Mouse (Mus musculus): ENCODE results near the gene Ryr1. TPM values are rescaled to one million over a fixed set of nuclear protein-coding genes. Genes with fewer than 3 reads are reported as not detected.

The Ryr1 gene
- total RNA-seq, 2 experiments from 2014 or later, result 0.07 TPM; not detected in 1

DNA sequence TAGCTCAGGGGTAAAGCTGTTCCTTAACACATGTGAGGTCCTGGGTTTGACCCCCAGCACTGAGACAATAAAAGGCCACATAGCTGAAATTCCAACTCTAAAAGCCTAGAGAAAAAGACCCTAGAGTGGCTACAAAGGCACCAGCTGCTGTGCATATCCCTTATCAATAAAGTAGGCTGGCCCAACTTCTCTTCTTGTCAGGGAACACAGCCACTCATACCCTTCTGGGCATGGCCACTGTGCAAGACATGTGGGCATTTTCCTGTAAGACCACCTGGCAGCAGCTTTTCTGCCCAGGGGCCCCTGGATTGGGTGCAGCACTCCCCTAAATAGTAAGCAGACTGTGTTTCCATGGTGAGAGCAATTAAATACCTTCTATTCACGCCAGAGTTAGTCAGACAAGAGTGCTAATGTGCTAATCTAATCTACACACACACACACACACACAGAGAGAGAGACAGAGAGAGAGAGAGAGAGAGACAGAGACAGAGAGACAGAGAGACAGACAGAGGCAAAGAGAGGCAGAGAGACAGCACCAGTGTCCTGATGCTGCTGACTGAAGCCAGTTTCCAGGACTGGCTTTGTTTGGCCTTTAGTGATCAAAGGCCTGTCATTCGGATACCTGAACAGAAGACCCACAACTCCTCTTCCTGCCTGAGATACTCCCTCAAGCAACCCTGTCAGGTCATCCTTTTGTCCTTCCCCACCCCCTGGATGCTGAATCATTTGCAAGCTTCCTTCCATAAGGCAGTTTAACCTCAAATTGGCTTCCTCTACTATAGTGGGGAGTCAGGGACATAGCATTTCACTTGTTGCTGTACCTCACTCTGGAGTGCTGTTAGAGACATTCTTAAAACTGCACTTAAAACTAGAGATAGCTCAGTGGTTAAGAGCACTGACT is 171.3 kb downstream of the Ryr1 start:
- peak; percentile 91 for ATAC-seq (replicated peaks; ENCODE audit: low FRiP score, low TSS enrichment, poor library complexity, severe bottlenecking)

Other genes with a start within 250 kb of the Ryr1 start
- gene Capn12, start 243.8 kb downstream of the Ryr1 start, total RNA-seq (2014; fragmentation: Nextera tagmentation), result not detected in 2 replicates
- gene Capn12, start 243.8 kb downstream of the Ryr1 start, total RNA-seq (2017), result not detected in 2 replicates
- 93.1 and 106 TPM in 2 replicates for gene Actn4, start 162.8 kb downstream of the Ryr1 start, total RNA-seq (2014; fragmentation: Nextera tagmentation)
- 41.1 and 51.7 TPM in 2 replicates for gene Actn4, start 162.8 kb downstream of the Ryr1 start, total RNA-seq (2017)
- gene Eif3k, start 143.3 kb downstream of the Ryr1 start, total RNA-seq (2014; fragmentation: Nextera tagmentation), result 499 and 586 TPM in 2 replicates
- 360 and 454 TPM in 2 replicates for gene Eif3k, start 143.3 kb downstream of the Ryr1 start, total RNA-seq (2017)
- gene Map4k1, start 143.1 kb downstream of the Ryr1 start, total RNA-seq (2014; fragmentation: Nextera tagmentation), result 64.1 and 76.8 TPM in 2 replicates
- 42.6 and 47.9 TPM in 2 replicates for gene Map4k1, start 143.1 kb downstream of the Ryr1 start, total RNA-seq (2017)
- not detected in 2 replicates for gene Rasgrp4, start 9.7 kb upstream of the Ryr1 start, total RNA-seq (2014; fragmentation: Nextera tagmentation)
- gene Rasgrp4, start 9.7 kb upstream of the Ryr1 start, total RNA-seq (2017), result 0.66 TPM in 1 of 2 replicates, not detected in the other
- 15.4 and 21.1 TPM in 2 replicates for gene Fam98c, start 31.1 kb upstream of the Ryr1 start, total RNA-seq (2014; fragmentation: Nextera tagmentation)
- gene Fam98c, start 31.1 kb upstream of the Ryr1 start, total RNA-seq (2017), result 4.8 and 20.4 TPM in 2 replicates
- gene Ggn, start 45.0 kb upstream of the Ryr1 start, total RNA-seq (2014; fragmentation: Nextera tagmentation), result not detected in 2 replicates
- 0.30 TPM in 1 of 2 replicates, not detected in the other for gene Ggn, start 45.0 kb upstream of the Ryr1 start, total RNA-seq (2017)
- 0.42 and 2.2 TPM in 2 replicates for gene Spred3, start 45.2 kb upstream of the Ryr1 start, total RNA-seq (2014; fragmentation: Nextera tagmentation)
- gene Spred3, start 45.2 kb upstream of the Ryr1 start, total RNA-seq (2017), result 0.99 and 1.8 TPM in 2 replicates
- 159 and 187 TPM in 2 replicates for gene Psmd8, start 55.5 kb upstream of the Ryr1 start, total RNA-seq (2014; fragmentation: Nextera tagmentation)
- 154 and 158 TPM in 2 replicates for gene Psmd8, start 55.5 kb upstream of the Ryr1 start, total RNA-seq (2017)
- 0.66 and 0.99 TPM in 2 replicates for gene Catsperg1, start 88.9 kb upstream of the Ryr1 start, total RNA-seq (2014; fragmentation: Nextera tagmentation)
- 0.27 TPM in 1 of 2 replicates, not detected in the other for gene Catsperg1, start 88.9 kb upstream of the Ryr1 start, total RNA-seq (2017)
- 0.45 TPM in 1 of 2 replicates, not detected in the other for gene Kcnk6, start 107.3 kb upstream of the Ryr1 start, total RNA-seq (2014; fragmentation: Nextera tagmentation)
- gene Kcnk6, start 107.3 kb upstream of the Ryr1 start, total RNA-seq (2017), result 0.04 TPM in 1 of 2 replicates, not detected in the other
- gene Yif1b, start 113.2 kb upstream of the Ryr1 start, total RNA-seq (2014; fragmentation: Nextera tagmentation), result 32.2 and 50.7 TPM in 2 replicates
- gene Yif1b, start 113.2 kb upstream of the Ryr1 start, total RNA-seq (2017), result 11.4 and 23.5 TPM in 2 replicates
- 0.74 and 0.98 TPM in 2 replicates for gene 2200002D01Rik, start 123.3 kb upstream of the Ryr1 start, total RNA-seq (2014; fragmentation: Nextera tagmentation)
- 5.6 TPM in 1 of 2 replicates, not detected in the other for gene 2200002D01Rik, start 123.3 kb upstream of the Ryr1 start, total RNA-seq (2017)
- gene Spint2, start 156.7 kb upstream of the Ryr1 start, total RNA-seq (2014; fragmentation: Nextera tagmentation), result 34.9 and 39.2 TPM in 2 replicates
- 28.1 and 35.4 TPM in 2 replicates for gene Spint2, start 156.7 kb upstream of the Ryr1 start, total RNA-seq (2017)
- gene Ppp1r14a, start 164.1 kb upstream of the Ryr1 start, total RNA-seq (2014; fragmentation: Nextera tagmentation), result not detected in 2 replicates
- gene Ppp1r14a, start 164.1 kb upstream of the Ryr1 start, total RNA-seq (2017), result not detected in 2 replicates
- gene Dpf1, start 178.8 kb upstream of the Ryr1 start, total RNA-seq (2014; fragmentation: Nextera tagmentation), result 2.5 and 2.9 TPM in 2 replicates
- gene Dpf1, start 178.8 kb upstream of the Ryr1 start, total RNA-seq (2017), result 0.19 and 14.6 TPM in 2 replicates